Mouse (Mus musculus): ENCODE results near the gene Klf17. TPM values are rescaled to one million over a fixed set of nuclear protein-coding genes. Genes with fewer than 3 reads are reported as not detected.

The Klf17 gene
- total and polyA plus RNA-seq, 3 experiments: not detected

Other genes with a start within 250 kb of the Klf17 start
- 10 to 100 TPM; 60.3 to 69.1 TPM for gene Eri3, start 215.3 kb downstream of the Klf17 start, total RNA-seq (2021)
- 131 and 142 TPM in 2 replicates for gene Eri3, start 215.3 kb downstream of the Klf17 start, polyA plus RNA-seq (2012; rRNA removed)
- gene Dmap1, start 83.4 kb downstream of the Klf17 start, total RNA-seq (2021): 10 to 100 TPM; 19.5 to 28.0 TPM
- 15.4 and 19.4 TPM in 2 replicates for gene Dmap1, start 83.4 kb downstream of the Klf17 start, polyA plus RNA-seq (2012; rRNA removed)
- gene Gm12845, start 41.2 kb downstream of the Klf17 start, total RNA-seq (2021): not detected
- gene Gm12845, start 41.2 kb downstream of the Klf17 start, polyA plus RNA-seq (2012; rRNA removed): not detected in 2 replicates
- 10 to 100 TPM in 1 of 2 experiments, 1 to 10 TPM in 1; 9.0 to 14.5 TPM for gene Slc6a9, start 68.9 kb upstream of the Klf17 start, total RNA-seq (2021)
- gene Slc6a9, start 68.9 kb upstream of the Klf17 start, polyA plus RNA-seq (2012; rRNA removed): 29.7 and 39.7 TPM in 2 replicates
- 1 to 10 TPM in 1 of 2 experiments, under 1 TPM in 1; 0.52 to 1.1 TPM for gene Ccdc24, start 106.9 kb upstream of the Klf17 start, total RNA-seq (2021)
- 2.4 and 2.5 TPM in 2 replicates for gene Ccdc24, start 106.9 kb upstream of the Klf17 start, polyA plus RNA-seq (2012; rRNA removed)
- gene B4galt2, start 117.8 kb upstream of the Klf17 start, total RNA-seq (2021): 10 to 100 TPM in 1 of 2 experiments, 1 to 10 TPM in 1; 8.7 to 12.1 TPM
- gene B4galt2, start 117.8 kb upstream of the Klf17 start, polyA plus RNA-seq (2012; rRNA removed): 63.8 and 65.8 TPM in 2 replicates
- gene Atp6v0b, start 121.7 kb upstream of the Klf17 start, total RNA-seq (2021): 100 to 1,000 TPM; 208 to 226 TPM
- gene Atp6v0b, start 121.7 kb upstream of the Klf17 start, polyA plus RNA-seq (2012; rRNA removed): 597 and 627 TPM in 2 replicates
- gene Dph2, start 126.4 kb upstream of the Klf17 start, total RNA-seq (2021): 1 to 10 TPM; 9.5 to 9.7 TPM
- 16.5 and 18.9 TPM in 2 replicates for gene Dph2, start 126.4 kb upstream of the Klf17 start, polyA plus RNA-seq (2012; rRNA removed)
- 10 to 100 TPM; 35.8 to 46.3 TPM for gene Ipo13, start 149.4 kb upstream of the Klf17 start, total RNA-seq (2021)
- 49.3 and 67.1 TPM in 2 replicates for gene Ipo13, start 149.4 kb upstream of the Klf17 start, polyA plus RNA-seq (2012; rRNA removed)
- under 1 TPM in 1 of 2 experiments, not detected in 1; 0.41 TPM for gene Artn, start 164.1 kb upstream of the Klf17 start, total RNA-seq (2021)
- 0.43 and 0.52 TPM in 2 replicates for gene Artn, start 164.1 kb upstream of the Klf17 start, polyA plus RNA-seq (2012; rRNA removed)

All from adrenal gland, adult 2 months (tissue).